Mouse (Mus musculus): ENCODE measurements at regions not wholly inside any gene's neighbourhood (a gene's known extent, or its start where the extent isn't known, plus 50 kb on each side); places are given as distances from the start of the nearest gene placed in this dataset.

DNA sequence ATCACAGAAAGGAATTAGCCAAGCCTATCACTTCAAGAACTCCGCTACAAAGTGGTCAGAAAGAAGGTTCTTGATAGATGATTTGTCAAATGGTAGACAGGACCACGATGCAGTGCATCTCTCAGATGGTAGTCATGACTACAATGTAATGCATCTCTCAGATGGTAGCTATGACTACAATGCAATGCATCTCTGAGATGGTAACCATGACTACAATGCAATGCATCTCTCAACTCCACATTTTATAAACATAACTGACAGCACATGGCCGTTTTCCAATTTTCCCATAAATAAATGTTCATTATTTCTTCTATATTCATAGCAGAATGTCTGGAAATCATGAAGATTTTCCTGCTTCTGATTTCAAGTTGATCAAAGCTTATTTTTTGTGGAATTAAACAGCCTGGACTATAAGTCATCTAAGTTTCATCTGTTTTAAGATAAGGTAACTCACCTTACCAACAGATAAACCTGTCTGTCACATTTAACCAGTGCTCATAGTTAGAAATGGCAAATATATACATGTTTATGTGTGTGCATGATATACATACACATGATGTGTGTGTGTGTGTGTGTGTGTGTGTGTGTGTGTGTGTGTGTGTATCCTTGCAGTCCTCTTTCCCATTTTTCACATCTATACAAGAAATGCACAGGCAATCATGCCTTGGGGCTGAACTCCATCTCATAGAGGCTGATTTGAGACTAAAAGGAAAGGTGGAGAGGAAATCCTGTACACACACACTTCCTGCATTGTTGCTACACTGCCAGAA, 122.4 kb downstream of the Phf3 start:
- H3K27me3 ChIP-seq (ENCODE audit: insufficient read depth, poor library complexity, severe bottlenecking), result no peaks in the 10 kb centered on the region
- no peak overlapping the region for H3K27ac ChIP-seq
- DNase-seq (ENCODE audit: low spot score), result no peak
- H3K4me1 ChIP-seq (replicated peaks), result no peaks in the 10 kb centered on the region
- no peak overlapping the region for H3K4me3 ChIP-seq
- no peaks in the 10 kb centered on the region for H3K9me3 ChIP-seq
- 72% methylated on average over 3 of the region's 3 CpGs for WGBS
- no peaks in the 10 kb centered on the region for H3K36me3 ChIP-seq

GRCm38 (mm10) chr1:30741955-30742354, 131.8 kb downstream of the Phf3 start:
- Histone ChIP-seq H3K4me1 (replicated peaks) (no peaks in the 10 kb centered on the region), H3K9me3 (no peaks in the 10 kb centered on the region), H3K27ac (no peak overlapping the region), H3K4me3 (no peak overlapping the region), H3K36me3 (no peaks in the 10 kb centered on the region), H3K27me3 (ENCODE audit: insufficient read depth, poor library complexity, severe bottlenecking) (no peaks in the 10 kb centered on the region)
- no peak for DNase-seq (ENCODE audit: low spot score)

- WGBS, result 77% methylated on average over 3 of the region's 3 CpGs
- no peaks in the 10 kb centered on the region for H3K4me1 ChIP-seq (replicated peaks)
- no peaks in the 10 kb centered on the region for H3K27me3 ChIP-seq (ENCODE audit: insufficient read depth, poor library complexity, severe bottlenecking)
- H3K36me3 ChIP-seq, result no peaks in the 10 kb centered on the region
- H3K27ac ChIP-seq, result no peak overlapping the region
- no peak for DNase-seq (ENCODE audit: low spot score)
- no peak overlapping the region for H3K4me3 ChIP-seq
- H3K9me3 ChIP-seq, result no peaks in the 10 kb centered on the region
Observed at GRCm38 (mm10) chr1:30740831-30741230, 132.9 kb downstream of the Phf3 start.

GRCm38 (mm10) chr1:30721519-30721918, 152.2 kb downstream of the Phf3 start:
- 53% methylated on average over 2 of the region's 2 CpGs for WGBS
- H3K9me3 ChIP-seq, result peaks cover 5% of the 10 kb centered on the region; the same call in 1 of the 2 replicates
- H3K4me1 ChIP-seq (replicated peaks), result no peaks in the 10 kb centered on the region
- DNase-seq (ENCODE audit: low spot score), result no peak
- H3K27me3 ChIP-seq (ENCODE audit: insufficient read depth, poor library complexity, severe bottlenecking), result no peaks in the 10 kb centered on the region
- no peaks in the 10 kb centered on the region for H3K36me3 ChIP-seq
- H3K27ac ChIP-seq, result no peak overlapping the region
- H3K4me3 ChIP-seq, result no peak overlapping the region

DNA sequence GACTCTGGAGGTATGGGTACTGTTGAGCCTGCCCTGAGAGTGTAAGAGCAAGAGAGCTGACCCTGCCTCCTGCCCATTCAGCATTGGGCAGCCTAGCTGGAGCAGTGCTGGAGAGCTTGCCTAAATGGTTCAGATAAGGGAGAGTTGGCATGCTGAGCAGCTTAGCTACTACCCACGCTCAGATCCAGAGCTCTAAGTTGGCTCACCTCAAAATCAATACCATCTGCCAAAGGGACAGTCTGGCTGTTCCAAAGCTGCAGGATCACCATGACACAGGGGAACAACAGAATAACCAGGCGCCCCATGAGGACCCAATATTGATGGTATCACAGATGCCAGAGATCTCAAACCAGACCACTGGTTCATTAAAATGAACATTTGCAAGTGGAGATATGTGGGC, 152.9 kb downstream of the Phf3 start:
- 90% methylated on average over 2 of the region's 2 CpGs for WGBS
- no peaks in the 10 kb centered on the region for H3K27me3 ChIP-seq (ENCODE audit: insufficient read depth, poor library complexity, severe bottlenecking)
- no peaks in the 10 kb centered on the region for H3K36me3 ChIP-seq
- no peak overlapping the region for H3K4me3 ChIP-seq
- no peaks in the 10 kb centered on the region for H3K4me1 ChIP-seq (replicated peaks)
- DNase-seq (ENCODE audit: low spot score), result no peak
- H3K27ac ChIP-seq, result no peak overlapping the region
- peaks cover 5% of the 10 kb centered on the region; the same call in 1 of the 2 replicates for H3K9me3 ChIP-seq

- H3K27ac ChIP-seq, result no peak overlapping the region
- no peaks in the 10 kb centered on the region for H3K27me3 ChIP-seq (ENCODE audit: insufficient read depth, poor library complexity, severe bottlenecking)
- H3K4me3 ChIP-seq, result no peak overlapping the region
- H3K9me3 ChIP-seq, result peaks cover 5% of the 10 kb centered on the region; the same call in 1 of the 2 replicates
- DNase-seq (ENCODE audit: low spot score), result no peak
- 87% methylated on average over 5 of the region's 5 CpGs for WGBS
- no peaks in the 10 kb centered on the region for H3K4me1 ChIP-seq (replicated peaks)
- H3K36me3 ChIP-seq, result no peaks in the 10 kb centered on the region
Observed at GRCm38 (mm10) chr1:30718578-30718977, 155.1 kb downstream of the Phf3 start.

DNA sequence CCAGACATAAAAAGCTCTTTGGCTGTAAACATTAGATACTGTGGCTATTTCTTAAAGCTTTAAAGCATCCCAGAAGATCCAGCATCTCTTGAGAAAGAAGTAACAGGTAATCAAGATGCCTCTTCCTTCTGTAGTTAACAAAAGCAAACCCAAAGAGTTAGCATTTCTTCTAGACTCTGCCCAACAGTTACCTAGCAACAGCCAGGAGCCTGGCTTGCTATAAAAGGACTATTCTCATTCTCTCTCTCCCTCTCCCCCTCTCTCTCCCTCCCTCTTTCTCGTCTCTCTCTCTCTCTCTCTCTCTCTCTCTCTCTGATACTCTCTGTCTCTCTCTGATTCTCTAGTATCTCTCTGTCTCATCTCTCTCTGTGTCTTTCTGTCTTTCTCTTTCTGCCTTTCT, 157.4 kb downstream of the Phf3 start:
- no peaks in the 10 kb centered on the region for H3K27me3 ChIP-seq (ENCODE audit: insufficient read depth, poor library complexity, severe bottlenecking)
- H3K36me3 ChIP-seq, result no peaks in the 10 kb centered on the region
- WGBS, result 57% methylated on average over 1 of the region's 1 CpGs
- H3K4me1 ChIP-seq (replicated peaks), result no peaks in the 10 kb centered on the region
- no peak overlapping the region for H3K27ac ChIP-seq
- no peak for DNase-seq (ENCODE audit: low spot score)
- peaks cover 5% of the 10 kb centered on the region; the same call in 1 of the 2 replicates for H3K9me3 ChIP-seq
- no peak overlapping the region for H3K4me3 ChIP-seq

GRCm38 (mm10) chr1:30701116-30701515, 172.6 kb downstream of the Phf3 start:
- Histone ChIP-seq H3K4me1 (replicated peaks) (no peaks in the 10 kb centered on the region), H3K27ac (no peak overlapping the region), H3K36me3 (no peaks in the 10 kb centered on the region), H3K4me3 (no peak overlapping the region), H3K9me3 (no peaks in the 10 kb centered on the region), H3K27me3 (ENCODE audit: insufficient read depth, poor library complexity, severe bottlenecking) (no peaks in the 10 kb centered on the region)
- 89% methylated on average over 3 of the region's 3 CpGs for WGBS
- DNase-seq (ENCODE audit: low spot score), result no peak

DNA sequence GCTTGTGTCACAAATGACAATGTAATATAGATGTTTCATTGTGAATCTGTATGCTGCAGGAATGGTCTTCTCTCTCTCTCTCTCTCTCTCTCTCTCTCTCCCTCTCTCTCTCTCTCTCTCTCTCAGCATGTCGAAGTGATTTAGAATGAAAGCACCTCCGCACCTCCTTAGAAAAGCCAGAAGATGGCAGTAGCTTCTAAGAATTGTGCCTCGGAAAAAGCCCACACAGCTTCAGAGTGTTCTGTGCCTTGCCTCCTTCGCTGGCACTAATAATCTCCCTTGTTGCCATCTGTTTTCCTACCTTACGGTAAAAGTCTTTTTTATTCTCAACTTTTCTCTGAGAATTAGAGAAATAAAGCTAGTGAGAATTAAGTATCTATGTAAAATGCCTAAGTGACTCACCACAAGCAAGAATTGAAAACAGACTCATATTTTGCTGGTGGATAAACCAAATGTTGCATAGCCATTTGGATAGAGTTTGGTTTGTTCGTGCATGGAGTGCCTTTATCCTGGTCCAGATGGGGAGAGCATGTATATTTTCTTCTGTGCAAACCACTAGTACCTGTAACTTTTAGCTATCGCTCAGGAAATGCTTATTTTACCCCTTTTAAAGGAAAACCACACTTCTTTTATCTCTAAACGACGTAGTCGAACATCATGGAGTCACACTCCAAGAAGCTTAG, 173.2 kb downstream of the Phf3 start:
- whole genome bisulfite sequencing, result 58% methylated on average over 10 of the region's 10 CpGs
- no peaks in the 10 kb centered on the region for H3K9me3 ChIP-seq
- no peak overlapping the region for H3K4me3 ChIP-seq
- no peaks in the 10 kb centered on the region for H3K4me1 ChIP-seq (replicated peaks)
- no peak overlapping the region for H3K27ac ChIP-seq
- H3K36me3 ChIP-seq, result no peaks in the 10 kb centered on the region
- no peak for DNase-seq (ENCODE audit: low spot score)
- H3K27me3 ChIP-seq (ENCODE audit: insufficient read depth, poor library complexity, severe bottlenecking), result no peaks in the 10 kb centered on the region

DNA sequence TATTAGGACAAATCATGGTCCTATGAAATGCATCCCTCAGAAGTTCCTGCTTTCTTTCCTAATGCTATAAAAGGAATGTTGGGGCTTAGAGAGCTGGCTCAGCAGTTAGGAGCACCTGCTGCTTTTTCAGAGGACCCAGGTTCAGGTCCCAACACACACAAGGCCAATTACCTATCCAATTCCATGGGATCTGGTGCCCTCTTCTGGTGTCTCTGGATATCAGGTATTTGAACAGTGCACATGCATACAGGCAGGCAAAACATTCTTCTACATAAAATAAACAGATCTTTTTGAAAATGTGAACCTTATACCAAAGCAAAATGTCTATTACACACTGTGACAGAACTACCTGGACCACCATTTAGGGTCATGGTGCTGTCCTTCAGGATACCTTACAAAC, 177.4 kb downstream of the Phf3 start:
- H3K36me3 ChIP-seq, result no peaks in the 10 kb centered on the region
- no peaks in the 10 kb centered on the region for H3K9me3 ChIP-seq
- DNase-seq (ENCODE audit: low spot score), result no peak
- H3K4me3 ChIP-seq, result no peak overlapping the region
- no peak overlapping the region for H3K27ac ChIP-seq
- no peaks in the 10 kb centered on the region for H3K4me1 ChIP-seq (replicated peaks)
- H3K27me3 ChIP-seq (ENCODE audit: insufficient read depth, poor library complexity, severe bottlenecking), result no peaks in the 10 kb centered on the region

GRCm38 (mm10) chr1:30685318-30685717, 188.4 kb downstream of the Phf3 start:
- DNase-seq (ENCODE audit: low spot score), result no peak
- Histone ChIP-seq H3K36me3 (no peaks in the 10 kb centered on the region), H3K4me1 (replicated peaks) (no peaks in the 10 kb centered on the region), H3K4me3 (no peak overlapping the region), H3K9me3 (no peaks in the 10 kb centered on the region), H3K27ac (no peak overlapping the region), H3K27me3 (ENCODE audit: insufficient read depth, poor library complexity, severe bottlenecking) (no peaks in the 10 kb centered on the region)
- 93% methylated on average over 3 of the region's 3 CpGs for WGBS

- Histone ChIP-seq H3K27ac (no peak overlapping the region), H3K9me3 (no peaks in the 10 kb centered on the region), H3K4me3 (no peak overlapping the region), H3K4me1 (replicated peaks) (no peaks in the 10 kb centered on the region), H3K27me3 (ENCODE audit: insufficient read depth, poor library complexity, severe bottlenecking) (no peaks in the 10 kb centered on the region), H3K36me3 (no peaks in the 10 kb centered on the region)
- DNase-seq (ENCODE audit: low spot score), result no peak
- 82% methylated on average over 2 of the region's 2 CpGs for WGBS
Observed at GRCm38 (mm10) chr1:30683889-30684288, 189.8 kb downstream of the Phf3 start.

- Histone ChIP-seq H3K36me3 (no peaks in the 10 kb centered on the region), H3K4me1 (replicated peaks) (peaks cover 8% of the 10 kb centered on the region), H3K27ac (0 out of 2 replicates have a peak overlapping the region, but pooled peaks have one; percentile 40), H3K27me3 (ENCODE audit: insufficient read depth, poor library complexity, severe bottlenecking) (no peaks in the 10 kb centered on the region), H3K4me3 (no peak overlapping the region), H3K9me3 (no peaks in the 10 kb centered on the region)
- 31% methylated on average over 2 of the region's 2 CpGs for WGBS
- DNase-seq (ENCODE audit: low spot score), result peak; percentile 12
Observed at GRCm38 (mm10) chr1:30639807-30640206, 233.9 kb downstream of the Phf3 start.

All from hindbrain, embryonic 10.5 days (tissue).